Mouse (Mus musculus): ENCODE measurements around the gene Spon1. TPM values are rescaled to one million over a fixed set of nuclear protein-coding genes. Genes with fewer than 3 reads are reported as not detected.

The Spon1 gene
- total and polyA plus RNA-seq, 3 experiments = not detected

DNA sequence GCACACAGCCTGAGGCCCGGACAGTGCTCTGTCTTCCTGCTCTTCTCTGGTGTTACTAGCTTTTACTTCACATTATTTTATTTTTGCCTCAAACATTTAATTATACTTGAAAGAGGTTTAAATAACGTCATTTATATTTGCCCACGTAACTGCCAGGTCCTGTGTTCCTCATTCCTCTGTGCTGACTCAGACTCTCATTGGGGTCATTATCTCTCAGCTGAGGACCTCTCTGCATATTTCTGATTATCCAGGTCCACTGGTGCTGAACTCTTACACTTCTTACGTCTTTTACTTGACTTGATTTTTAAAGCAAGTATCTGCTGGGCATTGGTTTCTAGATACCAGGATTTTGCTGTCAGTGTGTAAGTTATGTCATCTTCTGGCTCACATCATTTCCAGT is 287.9 kb downstream of the Spon1 start:
- DNase-seq (ENCODE audit: low read depth, low spot score) = no peak
- no peak for TF ChIP-seq ELF1 (IDR thresholded peaks at IDR 0.05; ENCODE audit: low read depth, low read length)
- no peak for TF ChIP-seq ETS1 (IDR thresholded peaks at IDR 0.05; ENCODE audit: low read depth, low read length)
- TF ChIP-seq MEF2A (IDR thresholded peaks at IDR 0.05; ENCODE audit: extremely low read depth, insufficient replicate concordance, low read depth, low read length, poor library complexity, severe bottlenecking) = no peak
- no peak for TF ChIP-seq MAX (IDR thresholded peaks at IDR 0.05; ENCODE audit: low read length)
- no peak for TF ChIP-seq EP300 (IDR thresholded peaks at IDR 0.05; ENCODE audit: low read depth in 1 of 2, low read length in 2 of 2)
- no peak for TF ChIP-seq ZMIZ1 (IDR thresholded peaks at IDR 0.05; ENCODE audit: low read depth, low read length)
- TF ChIP-seq E2F4 (IDR thresholded peaks at IDR 0.05; ENCODE audit: borderline replicate concordance, low read depth, low read length) = no peak
- no peak for TF ChIP-seq POLR2AphosphoS2 (IDR thresholded peaks at IDR 0.05; ENCODE audit: low read length)
- TF ChIP-seq ZC3H11A (IDR thresholded peaks at IDR 0.05; ENCODE audit: low read depth, low read length) = no peak
- no peak for TF ChIP-seq TBP (IDR thresholded peaks at IDR 0.05; ENCODE audit: low read depth, low read length)
- no peak for TF ChIP-seq TAL1 (IDR thresholded peaks at IDR 0.05; ENCODE audit: low read length)
- TF ChIP-seq SIN3A (IDR thresholded peaks at IDR 0.05; ENCODE audit: low read length) = no peak
- no peak for TF ChIP-seq SMC3 (IDR thresholded peaks at IDR 0.05; ENCODE audit: low read depth, low read length)
- no peak for TF ChIP-seq POLR2A (IDR thresholded peaks at IDR 0.05; ENCODE audit: control insufficient read depth in 1 of 2, insufficient read depth in 1 of 2, low read depth in 1 of 2, low read length in 2 of 2, poor library complexity in 1 of 2)
- TF ChIP-seq RCOR1 (IDR thresholded peaks at IDR 0.05; ENCODE audit: low read depth, low read length) = no peak
- TF ChIP-seq MAZ (IDR thresholded peaks at IDR 0.05; ENCODE audit: low read depth, low read length) = no peak
- no peak for TF ChIP-seq NELFE (IDR thresholded peaks at IDR 0.05; ENCODE audit: low read depth, low read length)
- no peak for TF ChIP-seq BHLHE40 (IDR thresholded peaks at IDR 0.05; ENCODE audit: borderline replicate concordance, low read depth, low read length)
- TF ChIP-seq USF2 (IDR thresholded peaks at IDR 0.05; ENCODE audit: borderline replicate concordance in 1 of 2, insufficient read depth in 1 of 2, low read depth in 1 of 2, low read length in 2 of 2) = no peak
- no peak for TF ChIP-seq MAFK (IDR thresholded peaks at IDR 0.05; ENCODE audit: borderline replicate concordance, low read depth, low read length)
- Histone ChIP-seq H3K27ac (ENCODE audit: control insufficient read depth, low read depth, low read length) (no peak overlapping the region), H3K9me3 (replicated peaks; ENCODE audit: insufficient read depth, low read length) (no peaks in the 10 kb centered on the region), H3K9ac (ENCODE audit: control insufficient read depth, low read depth, low read length, poor library complexity, severe bottlenecking) (no peak overlapping the region), H3K4me1 (ENCODE audit: control insufficient read depth in 1 of 2, insufficient read depth in 2 of 2, low read length in 2 of 2) (no peaks in the 10 kb centered on the region), H3K4me3 (ENCODE audit: control insufficient read depth in 1 of 2, insufficient read depth in 1 of 2, low read depth in 2 of 2, low read length in 2 of 2) (no peak overlapping the region), H3K36me3 (ENCODE audit: control insufficient read depth in 1 of 2, insufficient read depth in 2 of 2, low read length in 2 of 2) (no peaks in the 10 kb centered on the region), H3K79me2 (ENCODE audit: control insufficient read depth, insufficient read depth, low read length, poor library complexity) (no peaks in the 10 kb centered on the region), H3K27me3 (ENCODE audit: control insufficient read depth in 1 of 2, insufficient read depth in 2 of 2, low read length in 2 of 2) (no peaks in the 10 kb centered on the region)

DNA sequence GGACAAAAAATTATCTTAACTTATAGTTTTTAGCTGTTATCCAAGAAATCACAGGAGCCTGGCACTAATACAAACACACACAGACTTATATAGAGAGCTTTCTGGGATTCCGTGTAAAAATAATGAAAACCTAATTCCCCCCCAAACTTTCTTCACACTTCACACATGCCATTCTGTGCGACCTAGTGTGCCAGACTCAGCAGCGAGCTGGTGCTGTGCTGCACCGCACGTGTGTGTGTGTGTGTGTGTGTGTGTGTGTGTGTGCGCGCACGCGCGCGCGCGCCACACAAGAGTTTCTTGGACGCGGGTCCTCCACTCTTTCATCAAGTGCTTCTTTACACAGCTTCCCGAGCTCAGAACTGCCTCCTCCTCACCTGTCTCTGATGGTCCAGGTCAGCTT is 292.4 kb downstream of the Spon1 start:
- no peaks in the 10 kb centered on the region for H3K4me1 ChIP-seq (ENCODE audit: control insufficient read depth in 1 of 2, insufficient read depth in 2 of 2, low read length in 2 of 2)
- no peak for TF ChIP-seq ZC3H11A (IDR thresholded peaks at IDR 0.05; ENCODE audit: low read depth, low read length)
- no peak for TF ChIP-seq BHLHE40 (IDR thresholded peaks at IDR 0.05; ENCODE audit: borderline replicate concordance, low read depth, low read length)
- TF ChIP-seq GATA1 (IDR thresholded peaks at IDR 0.05; ENCODE audit: low read depth, low read length) = no peak
- no peak for TF ChIP-seq TCF12 (IDR thresholded peaks at IDR 0.05; ENCODE audit: low read depth, low read length)
- no peak for TF ChIP-seq ETS1 (IDR thresholded peaks at IDR 0.05; ENCODE audit: low read depth, low read length)
- TF ChIP-seq NELFE (IDR thresholded peaks at IDR 0.05; ENCODE audit: low read depth, low read length) = no peak
- TF ChIP-seq HCFC1 (IDR thresholded peaks at IDR 0.05; ENCODE audit: low read depth, low read length) = no peak
- TF ChIP-seq JUND (IDR thresholded peaks at IDR 0.05; ENCODE audit: low read depth, low read length) = no peak
- no peak for TF ChIP-seq E2F4 (IDR thresholded peaks at IDR 0.05; ENCODE audit: borderline replicate concordance, low read depth, low read length)
- no peak for TF ChIP-seq RCOR1 (IDR thresholded peaks at IDR 0.05; ENCODE audit: low read depth, low read length)
- TF ChIP-seq ZKSCAN1 (IDR thresholded peaks at IDR 0.05; ENCODE audit: low read depth, low read length) = no peak
- no peak for TF ChIP-seq MAFK (IDR thresholded peaks at IDR 0.05; ENCODE audit: borderline replicate concordance, low read depth, low read length)
- no peak for TF ChIP-seq MAZ (IDR thresholded peaks at IDR 0.05; ENCODE audit: low read depth, low read length)
- no peak for TF ChIP-seq USF2 (IDR thresholded peaks at IDR 0.05; ENCODE audit: borderline replicate concordance in 1 of 2, insufficient read depth in 1 of 2, low read depth in 1 of 2, low read length in 2 of 2)
- no peak for TF ChIP-seq MEF2A (IDR thresholded peaks at IDR 0.05; ENCODE audit: extremely low read depth, insufficient replicate concordance, low read depth, low read length, poor library complexity, severe bottlenecking)
- H3K27ac ChIP-seq (ENCODE audit: control insufficient read depth, low read depth, low read length) = no peak overlapping the region
- H3K27me3 ChIP-seq (ENCODE audit: control insufficient read depth in 1 of 2, insufficient read depth in 2 of 2, low read length in 2 of 2) = no peaks in the 10 kb centered on the region
- DNase-seq (ENCODE audit: low read depth, low spot score) = no peak
- no peaks in the 10 kb centered on the region for H3K36me3 ChIP-seq (ENCODE audit: control insufficient read depth in 1 of 2, insufficient read depth in 2 of 2, low read length in 2 of 2)
- no peaks in the 10 kb centered on the region for H3K79me2 ChIP-seq (ENCODE audit: control insufficient read depth, insufficient read depth, low read length, poor library complexity)
- no peak overlapping the region for H3K4me3 ChIP-seq (ENCODE audit: control insufficient read depth in 1 of 2, insufficient read depth in 1 of 2, low read depth in 2 of 2, low read length in 2 of 2)
- H3K9ac ChIP-seq (ENCODE audit: control insufficient read depth, low read depth, low read length, poor library complexity, severe bottlenecking) = no peak overlapping the region
- H3K9me3 ChIP-seq (replicated peaks; ENCODE audit: insufficient read depth, low read length) = no peaks in the 10 kb centered on the region

Data from MEL (cell line).